Mouse (Mus musculus) MEL (cell line): ENCODE data around the gene Acrbp. TPM values are rescaled to one million over a fixed set of nuclear protein-coding genes. Genes with fewer than 3 reads are reported as not detected.
A peak's percentile ranks its signal among the peaks of the same experiment; 100 is the strongest.

ENCODE experiments used
- DNase-seq: peaks from one replicate; pipeline ENCODE4 v3.0.0; 2011; ENCODE audit warnings: low read depth, low spot score
- H3K27ac ChIP-seq: 2 replicates; pipeline ENCODE4 v1.5.1; 2012; ENCODE audit warnings: low read depth, mild to moderate bottlenecking, control low read depth, low read length, moderate library complexity; ENCODE audit not compliant: control insufficient read depth
- H3K27me3 ChIP-seq, 2 experiments: fragments of 150-350 bp in 1 of 2; sonication (generic) in 1 of 2; 2 replicates each; pipeline ENCODE4 v1.6.1; 2012; ENCODE audit warnings: low read length in 2 of 2, mild to moderate bottlenecking in 2 of 2, improper control_type of control experiment in 1 of 2, moderate library complexity in 1 of 2; ENCODE audit not compliant: insufficient read depth in 2 of 2, control insufficient read depth in 1 of 2
- H3K36me3 ChIP-seq, 2 experiments: 2 replicates each; pipeline ENCODE4 v1.6.1; 2012 to 2014; ENCODE audit warnings: low read length in 2 of 2, improper control_type of control experiment in 1 of 2, inconsistent platforms in 1 of 2, mild to moderate bottlenecking in 1 of 2; ENCODE audit not compliant: insufficient read depth in 2 of 2, control insufficient read depth in 1 of 2
- H3K4me1 ChIP-seq, 2 experiments: fragments of 150-350 bp in 1 of 2; sonication (generic) in 1 of 2; 2 replicates each; pipeline ENCODE4 v1.6.1; 2012; ENCODE audit warnings: low read length in 2 of 2, improper control_type of control experiment in 1 of 2, mild to moderate bottlenecking in 1 of 2; ENCODE audit not compliant: insufficient read depth in 2 of 2, control insufficient read depth in 1 of 2
- H3K4me3 ChIP-seq, 2 experiments: fragments of 150-350 bp in 1 of 2; sonication (generic) in 1 of 2; 2 replicates each; pipeline ENCODE4 v1.5.1; 2012; ENCODE audit warnings: low read depth in 2 of 2, low read length in 2 of 2, mild to moderate bottlenecking in 2 of 2, moderate library complexity in 2 of 2, control low read depth in 1 of 2, improper control_type of control experiment in 1 of 2; ENCODE audit not compliant: control insufficient read depth in 1 of 2, insufficient read depth in 1 of 2
- H3K79me2 ChIP-seq: 2 replicates; pipeline ENCODE4 v1.6.1; 2012; ENCODE audit warnings: mild to moderate bottlenecking, low read length, moderate library complexity; ENCODE audit not compliant: control insufficient read depth, poor library complexity, insufficient read depth
- H3K9ac ChIP-seq: 2 replicates; pipeline ENCODE4 v1.6.1; 2012; ENCODE audit warnings: low read depth, mild to moderate bottlenecking, control low read depth, low read length, moderate library complexity; ENCODE audit not compliant: control insufficient read depth, poor library complexity, severe bottlenecking
- H3K9me3 ChIP-seq: fragments of 150-350 bp; sonication (generic); replicated peaks from 2 replicates; pipeline ENCODE4 v1.6.1; 2012; ENCODE audit warnings: mild to moderate bottlenecking, low read length, improper control_type of control experiment, moderate library complexity; ENCODE audit not compliant: insufficient read depth
- BHLHE40 ChIP-seq: IDR thresholded peaks from 2 replicates; pipeline ENCODE4 v1.6.1; 2012; ENCODE audit warnings: low read depth, mild to moderate bottlenecking, inconsistent platforms, low read length, improper control_type of control experiment, borderline replicate concordance
- CTCF ChIP-seq, 3 experiments: IDR thresholded peaks in 2 of 3; conservative IDR thresholded peaks in 1 of 3; 2 replicates each; pipeline ENCODE4 v1.5.1; 2011 to 2012; ENCODE audit warnings: low read length in 3 of 3, low read depth in 2 of 3, mild to moderate bottlenecking in 2 of 3, improper control_type of control experiment in 1 of 3, inconsistent platforms in 1 of 3, mixed read lengths in 1 of 3, moderate library complexity in 1 of 3; ENCODE audit not compliant: control insufficient read depth in 1 of 3, insufficient read depth in 1 of 3, poor library complexity in 1 of 3, severe bottlenecking in 1 of 3
- GABPA ChIP-seq: IDR thresholded peaks from 2 replicates; pipeline ENCODE4 v1.6.1; 2012; ENCODE audit warnings: low read depth, mild to moderate bottlenecking, inconsistent platforms, low read length, improper control_type of control experiment, moderate library complexity
- GATA1 ChIP-seq: IDR thresholded peaks from 2 replicates; pipeline ENCODE4 v1.6.1; 2011; ENCODE audit warnings: low read depth, low read length, improper control_type of control experiment
- JUND ChIP-seq: IDR thresholded peaks from 2 replicates; pipeline ENCODE4 v1.6.1; 2011; ENCODE audit warnings: low read depth, mild to moderate bottlenecking, improper control_type of control experiment, low read length
- MXI1 ChIP-seq: IDR thresholded peaks from 2 replicates; pipeline ENCODE4 v1.6.1; 2011; ENCODE audit warnings: mild to moderate bottlenecking, low read depth, low read length, improper control_type of control experiment
- NRF1 ChIP-seq: IDR thresholded peaks from 2 replicates; pipeline ENCODE4 v1.6.1; 2014; ENCODE audit warnings: low read depth, mild to moderate bottlenecking, inconsistent platforms, low read length, improper control_type of control experiment, moderate library complexity; ENCODE audit not compliant: poor library complexity, insufficient read depth, severe bottlenecking
- SIN3A ChIP-seq: IDR thresholded peaks from 2 replicates; pipeline ENCODE4 v1.6.1; 2012; ENCODE audit warnings: low read length, improper control_type of control experiment, inconsistent platforms
- SMC3 ChIP-seq: IDR thresholded peaks from 2 replicates; pipeline ENCODE4 v1.6.1; 2011; ENCODE audit warnings: low read depth, low read length, improper control_type of control experiment
- TCF12 ChIP-seq: IDR thresholded peaks from 2 replicates; pipeline ENCODE4 v1.6.1; 2014; ENCODE audit warnings: low read depth, mild to moderate bottlenecking, inconsistent platforms, low read length, improper control_type of control experiment, moderate library complexity
- ZKSCAN1 ChIP-seq: IDR thresholded peaks from 2 replicates; pipeline ENCODE4 v1.6.1; 2012; ENCODE audit warnings: low read depth, mild to moderate bottlenecking, inconsistent platforms, low read length, improper control_type of control experiment, moderate library complexity
- ZNF384 ChIP-seq: IDR thresholded peaks from 2 replicates; pipeline ENCODE4 v1.6.1; 2012; ENCODE audit warnings: low read depth, mild to moderate bottlenecking, inconsistent platforms, low read length, improper control_type of control experiment
- polyA plus RNA-seq, 2 experiments: library from polyadenylated mRNA; stranded (reverse) in 1 of 2; unstranded in 1 of 2; fragments of >175 nt in 1 of 2; fragments of >200 nt in 1 of 2; gene quantifications; 2 replicates each; pipeline versions ENCODE4 v1.2.1 to v1.2.4; 2012; ENCODE audit warnings: low replicate concordance in 2 of 2, low read depth in 1 of 2; ENCODE audit not compliant: insufficient read length in 2 of 2, insufficient read depth in 1 of 2, missing spikeins in 1 of 2
- total RNA-seq: library from RNA; depleted of rRNA; stranded (reverse); fragments of 300-350 nt; gene quantifications from 2 replicates; pipeline ENCODE4 v1.2.3, GENCODE M21; 2012

Gene Acrbp
- total and polyA plus RNA-seq, 3 experiments = 3.3 to 5.3 TPM; not detected in 1

- Histone ChIP-seq H3K79me2 (no peaks in the 10 kb centered on the region), H3K4me3 (no peak overlapping the region), H3K27ac (no peak overlapping the region), H3K36me3 (peaks cover 0 to 1% of the 10 kb centered on the region in 2 experiments; a peak in 1 of 4 replicates), H3K9ac (no peak overlapping the region), H3K4me1 (no peaks in the 10 kb centered on the region), H3K27me3 (no peaks in the 10 kb centered on the region), H3K9me3 (no peaks in the 10 kb centered on the region)
- DNase-seq = peak; percentile 68
- TF ChIP-seq BHLHE40 (no peak), CTCF (IDR thresholded peaks at IDR 0.05 in 2 of 3, conservative IDR thresholded peaks at IDR 0.05 in 1 of 3; ENCODE audit: control insufficient read depth in 1 of 3, insufficient read depth in 1 of 3, low read depth in 2 of 3, low read length in 3 of 3, poor library complexity in 1 of 3, severe bottlenecking in 1 of 3) (peak; percentile 56 to 65 (median 60)), TCF12 (no peak), ZKSCAN1 (no peak), SMC3 (peak; percentile 45), ZNF384 (peak; percentile 83)
These were observed 1.7 kb downstream of the Acrbp start for GRCm38 (mm10) chr6:125051237-125051636.

- 0 out of 2 replicates have a peak, but pooled peaks have one; percentile 25 for TF ChIP-seq GATA1
- no peak for TF ChIP-seq BHLHE40
- Histone ChIP-seq H3K4me1 (peaks cover 5 to 16% of the 10 kb centered on the region in 2 experiments), H3K9ac (no peak overlapping the region), H3K4me3 (no peak overlapping the region), H3K79me2 (no peaks in the 10 kb centered on the region), H3K27me3 (no peaks in the 10 kb centered on the region), H3K9me3 (no peaks in the 10 kb centered on the region), H3K27ac (no peak overlapping the region), H3K36me3 (peaks cover 0 to 2% of the 10 kb centered on the region in 2 experiments; a peak in 2 of 4 replicates)
- DNase-seq = peak; percentile 28
These were observed 12.0 kb downstream of the Acrbp start for GRCm38 (mm10) chr6:125061493-125061892.

- H3K9me3 ChIP-seq = no peaks in the 10 kb centered on the region
- H3K79me2 ChIP-seq = no peaks in the 10 kb centered on the region
- H3K4me1 ChIP-seq = peaks cover 7 to 23% of the 10 kb centered on the region in 2 experiments
- H3K4me3 ChIP-seq = no peak overlapping the region
- no peak for DNase-seq
- H3K36me3 ChIP-seq = peaks cover 0 to 2% of the 10 kb centered on the region in 2 experiments; a peak in 2 of 4 replicates
- no peaks in the 10 kb centered on the region for H3K27me3 ChIP-seq
- no peak overlapping the region for H3K27ac ChIP-seq
- TF ChIP-seq GABPA (no peak), SIN3A (no peak), JUND (no peak), MXI1 (no peak), GATA1 (no peak), NRF1 (no peak)
- TF ChIP-seq, all 39 proteins: peak for 0
- H3K9ac ChIP-seq = 0 out of 2 replicates have a peak overlapping the region, but pooled peaks have one; percentile 9
These were observed 13.0 kb downstream of the Acrbp start for GRCm38 (mm10) chr6:125062511-125062910.
